Mouse (Mus musculus) heart, embryonic 10.5 days (tissue): ENCODE data around the gene Olfr724. TPM values are rescaled to one million over a fixed set of nuclear protein-coding genes. Genes with fewer than 3 reads are reported as not detected.
"Not testable (repeated sequence)": the region's sequence is repeated elsewhere in the genome, so short reads cannot be mapped to it uniquely, and the experiment has no call there.

Source experiments
- DNase-seq: peaks from one replicate; pipeline ENCODE4 v3.0.0-alpha.2; 2017; ENCODE audit warnings: low spot score
- H3K27ac ChIP-seq: fragments of 300-500 bp; sonication (generic); 2 replicates; pipeline ENCODE4 v1.5.1; 2016; ENCODE audit warnings: mild to moderate bottlenecking
- H3K27me3 ChIP-seq: fragments of 300-500 bp; sonication (generic); 2 replicates; pipeline ENCODE4 v1.6.1; 2016; ENCODE audit warnings: mild to moderate bottlenecking; ENCODE audit not compliant: poor library complexity, insufficient read depth, severe bottlenecking
- H3K36me3 ChIP-seq: fragments of 300-500 bp; sonication (generic); 2 replicates; pipeline ENCODE4 v1.6.1; 2016; ENCODE audit warnings: mild to moderate bottlenecking, moderate library complexity
- H3K4me1 ChIP-seq: fragments of 300-500 bp; sonication (generic); 2 replicates; pipeline ENCODE4 v1.6.1; 2016; ENCODE audit warnings: mild to moderate bottlenecking
- H3K4me3 ChIP-seq: fragments of 300-500 bp; sonication (generic); 2 replicates; pipeline ENCODE4 v1.5.1; 2016; ENCODE audit warnings: mild to moderate bottlenecking, moderate library complexity
- H3K9me3 ChIP-seq: fragments of 300-500 bp; sonication (generic); 2 replicates; pipeline ENCODE4 v1.6.1; 2016; ENCODE audit warnings: mild to moderate bottlenecking, moderate library complexity
- WGBS: fragments of 180-500 bp; shearing (Covaris S2); methylation state at CpG from one replicate; pipeline ENCODE4 v1.1.7; 2016; 5-methylcytosine and 5-hydroxymethylcytosine counted together
- polyA plus RNA-seq: library from polyadenylated mRNA; unstranded; fragments of >200 nt; fragmentation: Nextera tagmentation; extraction: Ambion mirVana; gene quantifications from 2 replicates; pipeline ENCODE4 v1.2.1, GENCODE M21; 2016

The Olfr724 gene
- polyA plus RNA-seq, result not detected in 2 replicates

- H3K27me3 ChIP-seq, H3K4me3 ChIP-seq, H3K4me1 ChIP-seq, DNase-seq, H3K36me3 ChIP-seq, H3K9me3 ChIP-seq, H3K27ac ChIP-seq: not testable (repeated sequence)
- WGBS, result 63% methylated on average over 1 of the region's 1 CpGs
Observed at GRCm38 (mm10) chr14:49963174-49963573, at the start of gene Olfr724. Gene Olfr724 (minus strand): TSS chr14:49963274.

GRCm38 (mm10) chr14:49955890-49956289, 7.2 kb downstream of the Olfr724 start:
- Histone ChIP-seq H3K9me3 (no peaks in the 10 kb centered on the region; the same call in 1 of the 2 replicates), H3K36me3 (no peaks in the 10 kb centered on the region), H3K4me3 (no peak overlapping the region), H3K27ac (no peak overlapping the region), H3K27me3 (no peaks in the 10 kb centered on the region), H3K4me1 (no peaks in the 10 kb centered on the region)
- 33% methylated on average over 2 of the region's 2 CpGs for WGBS
- no peak for DNase-seq

- not testable (repeated sequence) for H3K27ac ChIP-seq, H3K4me1 ChIP-seq, H3K36me3 ChIP-seq, H3K9me3 ChIP-seq, H3K4me3 ChIP-seq, DNase-seq, H3K27me3 ChIP-seq
Observed at GRCm38 (mm10) chr14:49931687-49932086, 31.4 kb downstream of the Olfr724 start, which contains the start of gene Olfr723. Gene Olfr723 (minus strand): TSS chr14:49931787.

Other genes starting within 250 kb of the Olfr724 start
- 107 and 165 TPM in 2 replicates for gene Armh4, start 179.9 kb downstream of the Olfr724 start, polyA plus RNA-seq
- gene Olfr722, start 61.3 kb downstream of the Olfr724 start, polyA plus RNA-seq, result not detected in 2 replicates
- not detected in 2 replicates for gene Olfr723, start 31.5 kb downstream of the Olfr724 start, polyA plus RNA-seq
- gene Olfr725, start 77.1 kb upstream of the Olfr724 start, polyA plus RNA-seq, result not detected in 2 replicates
- not detected in 2 replicates for gene Olfr726, start 127.7 kb upstream of the Olfr724 start, polyA plus RNA-seq
- not detected in 2 replicates for gene Olfr727, start 159.9 kb upstream of the Olfr724 start, polyA plus RNA-seq
- not detected in 2 replicates for gene Olfr728, start 179.4 kb upstream of the Olfr724 start, polyA plus RNA-seq
- gene Olfr729, start 189.6 kb upstream of the Olfr724 start, polyA plus RNA-seq, result not detected in 2 replicates
- not detected in 2 replicates for gene Olfr730, start 224.9 kb upstream of the Olfr724 start, polyA plus RNA-seq